Mouse (Mus musculus): ENCODE results near the gene Vmn1r59. TPM values are rescaled to one million over a fixed set of nuclear protein-coding genes. Genes with fewer than 3 reads are reported as not detected.
"Not testable (repeated sequence)": the region's sequence is repeated elsewhere in the genome, so short reads cannot be mapped to it uniquely, and the experiment has no call there.

The Vmn1r59 gene
- not detected for total RNA-seq (2021)
- long read RNA-seq, experiment 1 = 0 reads
- long read RNA-seq, experiment 2 = 0 reads

GRCm38 (mm10) chr7:5456674-5457073 lies at the start of gene Vmn1r59:
Vmn1r59 (minus strand) TSS chr7:5456774.
- no peak for DNase-seq (ENCODE audit: low spot score in 2 of 2)

- not testable (repeated sequence) for DNase-seq (ENCODE audit: low spot score in 2 of 2)
These were observed 37.3 kb upstream of the Vmn1r59 start, which contains the start of gene Vmn2r28 for GRCm38 (mm10) chr7:5493856-5494255. Vmn2r28 (minus strand) TSS chr7:5493956.

- DNase-seq (ENCODE audit: low spot score in 2 of 2) = not testable (repeated sequence)
These were observed 2.6 kb downstream of the Vmn1r59 start for GRCm38 (mm10) chr7:5454011-5454410.

- no peak for DNase-seq (ENCODE audit: low spot score in 2 of 2)
These were observed 7.9 kb downstream of the Vmn1r59 start for GRCm38 (mm10) chr7:5448627-5449026.

- DNase-seq (ENCODE audit: low spot score in 2 of 2) = not testable (repeated sequence)
These were observed 43.3 kb downstream of the Vmn1r59 start, which contains the start of gene Vmn1r58 for GRCm38 (mm10) chr7:5413296-5413695. Vmn1r58 (minus strand) TSS chr7:5413396.

GRCm38 (mm10) chr7:5406201-5406600 lies 50.4 kb downstream of the Vmn1r59 start:
- no peak for DNase-seq (ENCODE audit: low spot score in 2 of 2)

Other genes starting within 250 kb of the Vmn1r59 start
- gene Vmn1r57, start 238.3 kb downstream of the Vmn1r59 start, total RNA-seq (2021) = not detected
- not detected for gene Gm5065, start 106.2 kb downstream of the Vmn1r59 start, total RNA-seq (2021)
- gene Nlrp2, start 105.7 kb downstream of the Vmn1r59 start, total RNA-seq (2021) = not detected
- gene Vmn1r58, start 43.4 kb downstream of the Vmn1r59 start, total RNA-seq (2021) = not detected
- not detected for gene Vmn2r28, start 37.2 kb upstream of the Vmn1r59 start, total RNA-seq (2021)
- not detected for gene Vmn1r60, start 90.5 kb upstream of the Vmn1r59 start, total RNA-seq (2021)
- gene Vmn1r61, start 156.5 kb upstream of the Vmn1r59 start, total RNA-seq (2021) = not detected
- not detected for gene Vmn1r62, start 216.9 kb upstream of the Vmn1r59 start, total RNA-seq (2021)